Mouse (Mus musculus): ENCODE results near the gene Bap1. TPM values are rescaled to one million over a fixed set of nuclear protein-coding genes. Genes with fewer than 3 reads are reported as not detected.

Gene Bap1
- polyA plus RNA-seq, 2 experiments = 24.4 to 28.0 TPM

GRCm38 (mm10) chr14:31260374-31260773, 9.1 kb downstream of the Bap1 start:
- no peaks in the 10 kb centered on the region for H3K27me3 ChIP-seq (ENCODE audit: control insufficient read depth, insufficient read depth, low read length)
- no peaks in the 10 kb centered on the region for H3K9me3 ChIP-seq (ENCODE audit: control insufficient read depth, low read length)
- H3K36me3 ChIP-seq (replicated peaks; ENCODE audit: control insufficient read depth, insufficient read depth, low read depth) = peaks cover 44% of the 10 kb centered on the region
- peak overlapping the region; percentile 63 for H3K9ac ChIP-seq (replicated peaks)
- H3K4me1 ChIP-seq (replicated peaks; ENCODE audit: control insufficient read depth in 2 of 2, insufficient read depth in 2 of 2, low read length in 1 of 2) = peaks cover 27 to 30% of the 10 kb centered on the region in 2 experiments
- DNase-seq (ENCODE audit: low read depth in 3 of 3, low spot score in 3 of 3) (peak; percentile 74 to 85 (median 75)), ATAC-seq (ENCODE audit: insufficient read depth) (peak; percentile 96)
- peak; percentile 65 for TF ChIP-seq EP300 (IDR thresholded peaks at IDR 0.05; ENCODE audit: low read depth)
- no peak for TF ChIP-seq CTCF (IDR thresholded peaks at IDR 0.05; ENCODE audit: low read depth)
- peak overlapping the region; percentile 97 for H3K27ac ChIP-seq
- H3K4me2 ChIP-seq (ENCODE audit: low read depth) = peak overlapping the region; percentile 68
- WGBS (ENCODE audit: insufficient replicate concordance) = 23% methylated on average over 4 of the region's 4 CpGs
- peak overlapping the region; percentile 3 to 44; a peak in 3 of 4 replicates for H3K4me3 ChIP-seq (ENCODE audit: insufficient read depth in 1 of 2, low read depth in 2 of 2, low read length in 2 of 2)

- peak; percentile 45 to 56 (median 45) for DNase-seq (ENCODE audit: low read depth in 3 of 3, low spot score in 3 of 3)
- peak overlapping the region; percentile 3 to 44; a peak in 3 of 4 replicates for H3K4me3 ChIP-seq (ENCODE audit: insufficient read depth in 1 of 2, low read depth in 2 of 2, low read length in 2 of 2)
- H3K36me3 ChIP-seq (replicated peaks; ENCODE audit: control insufficient read depth, insufficient read depth, low read depth) = peaks cover 39% of the 10 kb centered on the region
- H3K4me2 ChIP-seq (ENCODE audit: low read depth) = peak overlapping the region; percentile 68
- H3K9me3 ChIP-seq (ENCODE audit: control insufficient read depth, low read length) = no peaks in the 10 kb centered on the region
- H3K4me1 ChIP-seq (replicated peaks; ENCODE audit: control insufficient read depth in 2 of 2, insufficient read depth in 2 of 2, low read length in 1 of 2) = peaks cover 27 to 30% of the 10 kb centered on the region in 2 experiments
- peak; percentile 72 for ATAC-seq (ENCODE audit: insufficient read depth)
- WGBS (ENCODE audit: insufficient replicate concordance) = 47% methylated on average over 9 of the region's 9 CpGs
- H3K9ac ChIP-seq (replicated peaks) = peak overlapping the region; percentile 63
- no peaks in the 10 kb centered on the region for H3K27me3 ChIP-seq (ENCODE audit: control insufficient read depth, insufficient read depth, low read length)
- TF ChIP-seq EP300 (IDR thresholded peaks at IDR 0.05; ENCODE audit: low read depth) = peak; percentile 69
- no peak for TF ChIP-seq CTCF (IDR thresholded peaks at IDR 0.05; ENCODE audit: low read depth)
- peak overlapping the region; percentile 97 for H3K27ac ChIP-seq
These were observed 9.7 kb downstream of the Bap1 start for GRCm38 (mm10) chr14:31260932-31261331.

- TF ChIP-seq EP300 (IDR thresholded peaks at IDR 0.05; ENCODE audit: low read depth) = no peak
- no peak for TF ChIP-seq CTCF (IDR thresholded peaks at IDR 0.05; ENCODE audit: low read depth)
- no peak for ATAC-seq (ENCODE audit: insufficient read depth)
- H3K27me3 ChIP-seq (ENCODE audit: control insufficient read depth, insufficient read depth, low read length) = no peaks in the 10 kb centered on the region
These were observed 16.4 kb downstream of the Bap1 start for GRCm38 (mm10) chr14:31267649-31268048.

GRCm38 (mm10) chr14:31268301-31269001, 17.2 kb downstream of the Bap1 start:
- no peak for DNase-seq (ENCODE audit: low read depth in 3 of 3, low spot score in 3 of 3)
- 56% methylated on average over 9 of the region's 9 CpGs for WGBS (ENCODE audit: insufficient replicate concordance)
- no peaks in the 10 kb centered on the region for H3K9me3 ChIP-seq (ENCODE audit: control insufficient read depth, low read length)
- no peak overlapping the region for H3K9ac ChIP-seq (replicated peaks)
- no peak overlapping the region for H3K4me2 ChIP-seq (ENCODE audit: low read depth)
- H3K4me3 ChIP-seq (ENCODE audit: insufficient read depth in 1 of 2, low read depth in 2 of 2, low read length in 2 of 2) = no peak overlapping the region
- no peak for ATAC-seq (ENCODE audit: insufficient read depth)
- H3K27me3 ChIP-seq (ENCODE audit: control insufficient read depth, insufficient read depth, low read length) = no peaks in the 10 kb centered on the region
- H3K36me3 ChIP-seq (replicated peaks; ENCODE audit: control insufficient read depth, insufficient read depth, low read depth) = no peaks in the 10 kb centered on the region
- H3K4me1 ChIP-seq (replicated peaks; ENCODE audit: control insufficient read depth in 2 of 2, insufficient read depth in 2 of 2, low read length in 1 of 2) = no peaks in the 10 kb centered on the region
- no peak overlapping the region for H3K27ac ChIP-seq
- TF ChIP-seq EP300 (IDR thresholded peaks at IDR 0.05; ENCODE audit: low read depth) (no peak), CTCF (IDR thresholded peaks at IDR 0.05; ENCODE audit: low read depth) (no peak)

More at GRCm38 (mm10) chr14:31267649-31268048, 16.4 kb downstream of the Bap1 start:
- WGBS (ENCODE audit: insufficient replicate concordance) = 81% methylated on average over 11 of the region's 11 CpGs
- no peak for DNase-seq (ENCODE audit: low read depth in 3 of 3, low spot score in 3 of 3)
- Histone ChIP-seq H3K4me3 (ENCODE audit: insufficient read depth in 1 of 2, low read depth in 2 of 2, low read length in 2 of 2) (no peak overlapping the region), H3K9me3 (ENCODE audit: control insufficient read depth, low read length) (no peaks in the 10 kb centered on the region), H3K36me3 (replicated peaks; ENCODE audit: control insufficient read depth, insufficient read depth, low read depth) (no peaks in the 10 kb centered on the region), H3K9ac (replicated peaks) (no peak overlapping the region), H3K4me2 (ENCODE audit: low read depth) (no peak overlapping the region), H3K4me1 (replicated peaks; ENCODE audit: control insufficient read depth in 2 of 2, insufficient read depth in 2 of 2, low read length in 1 of 2) (no peaks in the 10 kb centered on the region), H3K27ac (no peak overlapping the region)

- no peak for DNase-seq (ENCODE audit: low read depth in 3 of 3, low spot score in 3 of 3)
- ATAC-seq (ENCODE audit: insufficient read depth) = peak; percentile 38
- Histone ChIP-seq H3K36me3 (replicated peaks; ENCODE audit: control insufficient read depth, insufficient read depth, low read depth) (no peaks in the 10 kb centered on the region), H3K4me2 (ENCODE audit: low read depth) (peak overlapping the region; percentile 41), H3K27ac (no peak overlapping the region), H3K4me1 (replicated peaks; ENCODE audit: control insufficient read depth in 2 of 2, insufficient read depth in 2 of 2, low read length in 1 of 2) (no peaks in the 10 kb centered on the region), H3K27me3 (ENCODE audit: control insufficient read depth, insufficient read depth, low read length) (no peaks in the 10 kb centered on the region), H3K9me3 (ENCODE audit: control insufficient read depth, low read length) (no peaks in the 10 kb centered on the region), H3K4me3 (ENCODE audit: insufficient read depth in 1 of 2, low read depth in 2 of 2, low read length in 2 of 2) (peak overlapping the region in 1 of 2 experiments; percentile 19; a peak in 1 of 4 replicates), H3K9ac (replicated peaks) (no peak overlapping the region)
- no peak for TF ChIP-seq EP300 (IDR thresholded peaks at IDR 0.05; ENCODE audit: low read depth)
- 20% methylated on average over 28 of the region's 28 CpGs for WGBS (ENCODE audit: insufficient replicate concordance)
These were observed 18.3 kb downstream of the Bap1 start for GRCm38 (mm10) chr14:31269456-31270100.

Data from liver, embryonic 14.5 days (tissue).